Mouse (Mus musculus) forelimb bud, embryonic 11.5 days (tissue): ENCODE measurements around the gene Psmg4.
A peak's percentile ranks its signal among the peaks of the same experiment; 100 is the strongest.

Experiments used
- DNase-seq: peaks from one replicate; pipeline ENCODE4 v3.0.0-alpha.2; 2012; ENCODE audit warnings: low read depth, low spot score

Gene Psmg4

GRCm38 (mm10) chr13:34148767-34149392 lies 13.9 kb upstream of the Psmg4 start:
- no peak for DNase-seq

GRCm38 (mm10) chr13:34149463-34150176 lies 13.1 kb upstream of the Psmg4 start:
- DNase-seq: no peak

- DNase-seq: no peak
Observed at GRCm38 (mm10) chr13:34150271-34151027, 12.3 kb upstream of the Psmg4 start.

GRCm38 (mm10) chr13:34151425-34151824 lies 11.3 kb upstream of the Psmg4 start:
- no peak for DNase-seq

- DNase-seq: no peak
Observed at GRCm38 (mm10) chr13:34152695-34153094, 10.1 kb upstream of the Psmg4 start.

GRCm38 (mm10) chr13:34153254-34154011 lies 9.3 kb upstream of the Psmg4 start:
- DNase-seq: no peak

GRCm38 (mm10) chr13:34154217-34154930 lies 8.4 kb upstream of the Psmg4 start:
- no peak for DNase-seq

- DNase-seq: peak; percentile 77
Observed at GRCm38 (mm10) chr13:34154931-34155272, 7.9 kb upstream of the Psmg4 start.

- DNase-seq: no peak
Observed at GRCm38 (mm10) chr13:34156133-34156839, 6.5 kb upstream of the Psmg4 start.

- no peak for DNase-seq
Observed at GRCm38 (mm10) chr13:34156840-34157185, 6.0 kb upstream of the Psmg4 start.

GRCm38 (mm10) chr13:34157596-34158157 lies 5.1 kb upstream of the Psmg4 start:
- no peak for DNase-seq

GRCm38 (mm10) chr13:34159926-34160325 lies 2.8 kb upstream of the Psmg4 start:
- no peak for DNase-seq

GRCm38 (mm10) chr13:34163304-34163975 lies 676 bp downstream of the Psmg4 start:
- no peak for DNase-seq

- no peak for DNase-seq
Observed at GRCm38 (mm10) chr13:34174025-34174424, 11.3 kb downstream of the Psmg4 start.

- no peak for DNase-seq
Observed at GRCm38 (mm10) chr13:34181624-34182023, 18.9 kb downstream of the Psmg4 start.

- no peak for DNase-seq
Observed at GRCm38 (mm10) chr13:34185371-34185770, 22.6 kb downstream of the Psmg4 start.

GRCm38 (mm10) chr13:34187571-34187970 lies 24.8 kb downstream of the Psmg4 start:
- peak; percentile 67 for DNase-seq

GRCm38 (mm10) chr13:34192414-34193191 lies 29.8 kb downstream of the Psmg4 start:
- no peak for DNase-seq

- peak; percentile 8 for DNase-seq
Observed at GRCm38 (mm10) chr13:34193384-34193783, 30.6 kb downstream of the Psmg4 start.
